Mouse (Mus musculus) cerebellum, adult 11-12 months (tissue): Measurements from ENCODE around the gene Cplx3.

Experiments
- DNase-seq: peaks from one replicate; pipeline ENCODE4 v3.0.0; 2022

Cplx3 gene

GRCm38 (mm10) chr9:57557215-57557614 lies 48.9 kb downstream of the Cplx3 start:
- DNase-seq = no peak

- DNase-seq = no peak
Measured at GRCm38 (mm10) chr9:57554753-57555152, 51.3 kb downstream of the Cplx3 start.

- DNase-seq = no peak
Measured at GRCm38 (mm10) chr9:57553119-57553518, 53.0 kb downstream of the Cplx3 start.

GRCm38 (mm10) chr9:57552139-57552887 lies 53.8 kb downstream of the Cplx3 start, which contains the start of gene Mpi:
TSS of gene Mpi (minus strand) at chr9:57552763.
- DNase-seq = peak; percentile 60

DNA sequence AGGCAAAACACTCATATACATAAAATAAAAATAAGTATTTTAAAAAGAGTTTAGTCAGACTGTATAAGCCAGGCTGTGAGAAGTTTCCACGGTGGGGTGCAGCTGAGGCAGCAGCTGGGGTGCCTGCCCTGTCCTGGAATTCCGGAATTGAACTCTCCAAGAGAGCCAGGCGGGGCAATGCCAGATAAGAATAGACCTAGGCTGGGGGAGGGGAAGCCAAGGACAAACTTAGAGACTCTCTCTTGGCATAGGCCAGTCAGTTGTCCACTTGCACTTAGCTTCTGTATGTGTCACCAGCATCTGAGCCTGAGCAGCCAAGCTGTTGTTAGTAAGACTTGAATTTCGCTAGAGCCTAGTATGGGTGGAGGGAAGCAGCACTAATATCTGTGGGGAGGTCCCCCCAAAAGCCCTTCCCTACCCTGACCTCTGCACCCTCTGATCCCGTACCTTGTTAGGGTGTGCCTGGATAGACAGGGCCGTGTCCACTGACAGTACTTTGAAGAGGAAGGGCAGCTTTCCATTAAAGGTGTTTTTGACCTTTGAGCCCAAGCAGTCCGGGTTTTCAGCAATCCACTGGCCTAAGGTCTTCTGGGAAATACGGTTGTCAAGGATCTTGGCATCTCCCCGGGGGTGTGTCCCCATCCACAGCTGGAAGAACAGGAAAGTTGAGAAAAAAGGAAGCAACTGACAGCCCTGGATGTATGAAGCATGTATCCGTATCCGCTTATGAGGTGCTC lies 55.8 kb downstream of the Cplx3 start:
- DNase-seq = no peak
